Mouse (Mus musculus): ENCODE measurements around the gene Prss53. TPM values are rescaled to one million over a fixed set of nuclear protein-coding genes. Genes with fewer than 3 reads are reported as not detected.
"Not testable (repeated sequence)": the region's sequence is repeated elsewhere in the genome, so short reads cannot be mapped to it uniquely, and the experiment has no call there.

Gene Prss53
- total and polyA plus RNA-seq, 2 experiments from 2014 or later = 0.55 to 0.77 TPM

- H3K36me3 ChIP-seq (ENCODE audit: insufficient read depth, low read length) = 0 out of 2 replicates have a peak, but pooled peaks cover under 1% of the 10 kb centered on the region
- no peak for DNase-seq (ENCODE audit: low spot score)
- no peak overlapping the region for H3K9ac ChIP-seq (replicated peaks; ENCODE audit: low read length, poor library complexity, severe bottlenecking)
- no peak overlapping the region for H3K4me3 ChIP-seq (ENCODE audit: low read depth, low read length)
- no peaks in the 10 kb centered on the region for H3K9me3 ChIP-seq (ENCODE audit: low read length)
- no peak overlapping the region for H3K4me2 ChIP-seq (ENCODE audit: low read depth, low read length, poor library complexity, severe bottlenecking)
- no peaks in the 10 kb centered on the region for H3K4me1 ChIP-seq (ENCODE audit: insufficient read depth, low read length)
- no peak for TF ChIP-seq CTCF (IDR thresholded peaks at IDR 0.05)
- no peak for ATAC-seq (ENCODE audit: low FRiP score)
- H3K27me3 ChIP-seq (ENCODE audit: insufficient read depth, low read length) = no peaks in the 10 kb centered on the region
- WGBS = 39% methylated on average over 10 of the region's 10 CpGs
- no peak overlapping the region for H3K27ac ChIP-seq (ENCODE audit: low read depth, low read length)
Measured at GRCm38 (mm10) chr7:127898179-127898956, 7.6 kb upstream of the Prss53 start.

- no peaks in the 10 kb centered on the region for H3K9me3 ChIP-seq (ENCODE audit: low read length)
- ATAC-seq (ENCODE audit: low FRiP score) = no peak
Measured at GRCm38 (mm10) chr7:127897542-127897941, 6.8 kb upstream of the Prss53 start.

GRCm38 (mm10) chr7:127896384-127896783 is 5.6 kb upstream of the Prss53 start:
- DNase-seq (ENCODE audit: low spot score) (peak; percentile 49), ATAC-seq (ENCODE audit: low FRiP score) (no peak)
- H3K4me2 ChIP-seq (ENCODE audit: low read depth, low read length, poor library complexity, severe bottlenecking) = no peak overlapping the region
- 64% methylated on average over 13 of the region's 13 CpGs for WGBS
- no peak overlapping the region for H3K9ac ChIP-seq (replicated peaks; ENCODE audit: low read length, poor library complexity, severe bottlenecking)
- H3K9me3 ChIP-seq (ENCODE audit: low read length) = no peaks in the 10 kb centered on the region
- H3K4me3 ChIP-seq (ENCODE audit: low read depth, low read length) = no peak overlapping the region
- no peak overlapping the region for H3K27ac ChIP-seq (ENCODE audit: low read depth, low read length)
- no peaks in the 10 kb centered on the region for H3K4me1 ChIP-seq (ENCODE audit: insufficient read depth, low read length)
- peak; percentile 78 for TF ChIP-seq CTCF (IDR thresholded peaks at IDR 0.05)
- no peaks in the 10 kb centered on the region for H3K27me3 ChIP-seq (ENCODE audit: insufficient read depth, low read length)
- peaks cover 15% of the 10 kb centered on the region; the same call in 1 of the 2 replicates for H3K36me3 ChIP-seq (ENCODE audit: insufficient read depth, low read length)

More at GRCm38 (mm10) chr7:127897542-127897941, 6.8 kb upstream of the Prss53 start:
- H3K4me2 ChIP-seq (ENCODE audit: low read depth, low read length, poor library complexity, severe bottlenecking) = no peak overlapping the region
- no peak overlapping the region for H3K27ac ChIP-seq (ENCODE audit: low read depth, low read length)
- DNase-seq (ENCODE audit: low spot score) = no peak
- no peak overlapping the region for H3K9ac ChIP-seq (replicated peaks; ENCODE audit: low read length, poor library complexity, severe bottlenecking)
- no peak for TF ChIP-seq CTCF (IDR thresholded peaks at IDR 0.05)
- 91% methylated on average over 7 of the region's 7 CpGs for WGBS
- H3K36me3 ChIP-seq (ENCODE audit: insufficient read depth, low read length) = peaks cover 9% of the 10 kb centered on the region; the same call in 1 of the 2 replicates
- H3K4me1 ChIP-seq (ENCODE audit: insufficient read depth, low read length) = no peaks in the 10 kb centered on the region
- no peak overlapping the region for H3K4me3 ChIP-seq (ENCODE audit: low read depth, low read length)
- no peaks in the 10 kb centered on the region for H3K27me3 ChIP-seq (ENCODE audit: insufficient read depth, low read length)

- 72% methylated on average over 7 of the region's 7 CpGs for WGBS
- 0 out of 2 replicates have a peak overlapping the region, but pooled peaks have one; percentile 71 for H3K27ac ChIP-seq (ENCODE audit: low read depth, low read length)
Measured at GRCm38 (mm10) chr7:127895891-127896290, 5.1 kb upstream of the Prss53 start.

GRCm38 (mm10) chr7:127895442-127895841 is 4.7 kb upstream of the Prss53 start, which contains the start of the genes Gm21974 and Vkorc1:
Gene Gm21974, minus strand, starts transcription at chr7:127895454.
Gene Vkorc1, minus strand, starts transcription at chr7:127895617.
- H3K9ac ChIP-seq (replicated peaks; ENCODE audit: low read length, poor library complexity, severe bottlenecking) = peak within 1 kb of the TSS; percentile 69
- peak within 1 kb of the TSS; percentile 71 for H3K27ac ChIP-seq (ENCODE audit: low read depth, low read length)
- H3K4me1 ChIP-seq (ENCODE audit: insufficient read depth, low read length) = no peaks in the 10 kb centered on the region
- peak; percentile 63 for TF ChIP-seq CTCF (IDR thresholded peaks at IDR 0.05)
- peak within 1 kb of the TSS; percentile 74 for H3K4me2 ChIP-seq (ENCODE audit: low read depth, low read length, poor library complexity, severe bottlenecking)
- H3K27me3 ChIP-seq (ENCODE audit: insufficient read depth, low read length) = no peaks in the 10 kb centered on the region
- peaks cover 19% of the 10 kb centered on the region for H3K36me3 ChIP-seq (ENCODE audit: insufficient read depth, low read length)
- H3K9me3 ChIP-seq (ENCODE audit: low read length) = no peaks in the 10 kb centered on the region
- peak; percentile 96 for ATAC-seq (ENCODE audit: low FRiP score)
- under 1% methylated on average over 26 of the region's 26 CpGs for WGBS
- H3K4me3 ChIP-seq (ENCODE audit: low read depth, low read length) = peak within 1 kb of the TSS; percentile 60
- DNase-seq (ENCODE audit: low spot score) = peak; percentile 98

More at GRCm38 (mm10) chr7:127895891-127896290, 5.1 kb upstream of the Prss53 start:
- peak overlapping the region; percentile 60; the same call in 1 of the 2 replicates for H3K4me3 ChIP-seq (ENCODE audit: low read depth, low read length)
- DNase-seq (ENCODE audit: low spot score); H3K9me3 ChIP-seq (ENCODE audit: low read length); H3K27me3 ChIP-seq (ENCODE audit: insufficient read depth, low read length); H3K4me1 ChIP-seq (ENCODE audit: insufficient read depth, low read length); H3K9ac ChIP-seq (replicated peaks; ENCODE audit: low read length, poor library complexity, severe bottlenecking); ATAC-seq (ENCODE audit: low FRiP score): not testable (repeated sequence)
- H3K36me3 ChIP-seq (ENCODE audit: insufficient read depth, low read length) = peaks cover 15% of the 10 kb centered on the region; the same call in 1 of the 2 replicates
- H3K4me2 ChIP-seq (ENCODE audit: low read depth, low read length, poor library complexity, severe bottlenecking) = peak overlapping the region; percentile 74; the same call in 1 of the 2 replicates

GRCm38 (mm10) chr7:127894480-127894879 is 3.7 kb upstream of the Prss53 start:
- Histone ChIP-seq H3K36me3 (ENCODE audit: insufficient read depth, low read length) (peaks cover 28% of the 10 kb centered on the region), H3K4me3 (ENCODE audit: low read depth, low read length) (peak overlapping the region; percentile 60), H3K4me1 (ENCODE audit: insufficient read depth, low read length) (no peaks in the 10 kb centered on the region), H3K9ac (replicated peaks; ENCODE audit: low read length, poor library complexity, severe bottlenecking) (peak overlapping the region; percentile 69; the same call in 1 of the 2 replicates), H3K4me2 (ENCODE audit: low read depth, low read length, poor library complexity, severe bottlenecking) (peak overlapping the region; percentile 74), H3K9me3 (ENCODE audit: low read length) (no peaks in the 10 kb centered on the region), H3K27ac (ENCODE audit: low read depth, low read length) (no peak overlapping the region), H3K27me3 (ENCODE audit: insufficient read depth, low read length) (no peaks in the 10 kb centered on the region)
- DNase-seq (ENCODE audit: low spot score) (no peak), ATAC-seq (ENCODE audit: low FRiP score) (no peak)
- 89% methylated on average over 5 of the region's 5 CpGs for WGBS
- TF ChIP-seq CTCF (IDR thresholded peaks at IDR 0.05) = no peak

Measured in midbrain, postnatal 0 days (tissue).